Mouse (Mus musculus) T-helper 1 cell (primary cell): ENCODE data around the gene C87436.
"Not testable (repeated sequence)": the region's sequence is repeated elsewhere in the genome, so short reads cannot be mapped to it uniquely, and the experiment has no call there.

Experiments used
- in situ Hi-C: fragments of 300-600 bp; cut with MboI, MseI; formaldehyde crosslinking; loops from one replicate; pipeline ENCODE4 v1.15.1; 2025; ENCODE audit warnings: high pct_unique_total_duplicates

Gene C87436

GRCm38 (mm10) chr6:86480189-86480831, 42.1 kb downstream of the C87436 start:
- in situ Hi-C loops, result no loop called here

- in situ Hi-C loops, result no loop called here
Measured at GRCm38 (mm10) chr6:86481871-86482270, 43.7 kb downstream of the C87436 start.

- in situ Hi-C loops, result no loop called here
Measured at GRCm38 (mm10) chr6:86485943-86486640, 47.9 kb downstream of the C87436 start.

- in situ Hi-C loops, result no loop called here
Measured at GRCm38 (mm10) chr6:86487358-86488148, 49.4 kb downstream of the C87436 start.

GRCm38 (mm10) chr6:86488149-86488485, 49.9 kb downstream of the C87436 start:
- in situ Hi-C loops, result no loop called here

GRCm38 (mm10) chr6:86489945-86490344, 51.8 kb downstream of the C87436 start:
- in situ Hi-C loops, result no loop called here

GRCm38 (mm10) chr6:86490413-86490812, 52.2 kb downstream of the C87436 start:
- in situ Hi-C loops, result not testable (repeated sequence)

- in situ Hi-C loops, result no loop called here
Measured at GRCm38 (mm10) chr6:86493469-86494263, 55.5 kb downstream of the C87436 start.

- in situ Hi-C loops, result no loop called here
Measured at GRCm38 (mm10) chr6:86494767-86495166, 56.6 kb downstream of the C87436 start.

GRCm38 (mm10) chr6:86495661-86496060, 57.5 kb downstream of the C87436 start:
- in situ Hi-C loops, result no loop called here

GRCm38 (mm10) chr6:86496127-86496526, 58.0 kb downstream of the C87436 start:
- in situ Hi-C loops, result no loop called here

- in situ Hi-C loops, result no loop called here
Measured at GRCm38 (mm10) chr6:86496585-86496984, 58.4 kb downstream of the C87436 start.

GRCm38 (mm10) chr6:86497071-86497815, 59.1 kb downstream of the C87436 start:
- in situ Hi-C loops, result no loop called here

- in situ Hi-C loops, result no loop called here
Measured at GRCm38 (mm10) chr6:86497942-86498732, 60.0 kb downstream of the C87436 start.

GRCm38 (mm10) chr6:86499571-86500109, 61.5 kb downstream of the C87436 start:
- in situ Hi-C loops, result no loop called here

GRCm38 (mm10) chr6:86503513-86503912, 65.3 kb downstream of the C87436 start:
- in situ Hi-C loops, result no loop called here

GRCm38 (mm10) chr6:86505671-86506070, 67.5 kb downstream of the C87436 start:
- in situ Hi-C loops, result no loop called here

GRCm38 (mm10) chr6:86506309-86506708, 68.1 kb downstream of the C87436 start:
- in situ Hi-C loops, result no loop called here

- in situ Hi-C loops, result no loop called here
Measured at GRCm38 (mm10) chr6:86507116-86507515, 68.9 kb downstream of the C87436 start.

GRCm38 (mm10) chr6:86508736-86509135, 70.6 kb downstream of the C87436 start:
- in situ Hi-C loops, result no loop called here
